Mouse (Mus musculus): ENCODE data around the gene Fibcd1. TPM values are rescaled to one million over a fixed set of nuclear protein-coding genes. Genes with fewer than 3 reads are reported as not detected.

The Fibcd1 gene
- polyA plus RNA-seq, 1 experiment from 2014 or later = 0.24 TPM

DNA sequence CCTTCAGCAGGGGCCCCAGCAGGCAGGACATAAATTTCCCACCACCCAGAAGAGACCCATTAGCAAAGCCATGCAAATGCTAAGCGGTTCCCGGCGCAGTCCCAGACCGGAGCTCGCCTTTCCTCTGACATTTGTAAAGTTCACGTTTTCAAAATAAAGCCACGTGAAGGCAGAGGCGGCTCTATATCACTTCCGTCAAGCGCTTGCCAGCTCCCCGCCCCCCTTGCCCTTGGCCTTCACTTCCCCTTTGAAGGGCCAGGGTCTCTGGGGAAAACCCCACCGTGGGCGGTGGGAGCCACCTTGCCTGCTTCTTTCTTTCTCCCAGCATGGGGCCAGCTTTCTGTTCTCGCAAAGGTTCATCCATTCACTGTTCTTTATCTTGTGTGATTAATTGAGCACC lies 35.1 kb upstream of the Fibcd1 start:
- H3K4me3 ChIP-seq (ENCODE audit: low read depth, low read length) = no peak overlapping the region
- no peak overlapping the region for H3K4me2 ChIP-seq (ENCODE audit: low read depth, low read length, severe bottlenecking)
- H3K9me3 ChIP-seq (ENCODE audit: control insufficient read depth, low read length) = no peaks in the 10 kb centered on the region
- WGBS = 5% methylated on average over 14 of the region's 14 CpGs
- H3K36me3 ChIP-seq (ENCODE audit: control insufficient read depth, insufficient read depth, low read length) = no peaks in the 10 kb centered on the region
- H3K9ac ChIP-seq (ENCODE audit: low read length) = no peak overlapping the region
- peaks cover 10% of the 10 kb centered on the region for H3K27me3 ChIP-seq (ENCODE audit: control insufficient read depth, insufficient read depth, low read length)
- H3K27ac ChIP-seq (ENCODE audit: low read depth, low read length) = no peak overlapping the region
- ATAC-seq (replicated peaks; ENCODE audit: low FRiP score) (no peak), DNase-seq (ENCODE audit: low spot score) (no peak)
- peaks cover 7% of the 10 kb centered on the region; the same call in 1 of the 2 replicates for H3K4me1 ChIP-seq (replicated peaks; ENCODE audit: control insufficient read depth, insufficient read depth, low read length)

GRCm38 (mm10) chr2:31878610-31879009 lies 32.8 kb upstream of the Fibcd1 start:
- 87% methylated on average over 17 of the region's 17 CpGs for WGBS
- H3K27ac ChIP-seq (ENCODE audit: low read depth, low read length) = no peak overlapping the region
- no peak overlapping the region for H3K4me3 ChIP-seq (ENCODE audit: low read depth, low read length)
- H3K9me3 ChIP-seq (ENCODE audit: control insufficient read depth, low read length) = no peaks in the 10 kb centered on the region
- ATAC-seq (replicated peaks; ENCODE audit: low FRiP score) (no peak), DNase-seq (ENCODE audit: low spot score) (no peak)
- H3K9ac ChIP-seq (ENCODE audit: low read length) = no peak overlapping the region
- H3K36me3 ChIP-seq (ENCODE audit: control insufficient read depth, insufficient read depth, low read length) = no peaks in the 10 kb centered on the region
- H3K4me2 ChIP-seq (ENCODE audit: low read depth, low read length, severe bottlenecking) = no peak overlapping the region
- peaks cover 12% of the 10 kb centered on the region for H3K27me3 ChIP-seq (ENCODE audit: control insufficient read depth, insufficient read depth, low read length)
- H3K4me1 ChIP-seq (replicated peaks; ENCODE audit: control insufficient read depth, insufficient read depth, low read length) = peaks cover 7% of the 10 kb centered on the region; the same call in 1 of the 2 replicates

DNA sequence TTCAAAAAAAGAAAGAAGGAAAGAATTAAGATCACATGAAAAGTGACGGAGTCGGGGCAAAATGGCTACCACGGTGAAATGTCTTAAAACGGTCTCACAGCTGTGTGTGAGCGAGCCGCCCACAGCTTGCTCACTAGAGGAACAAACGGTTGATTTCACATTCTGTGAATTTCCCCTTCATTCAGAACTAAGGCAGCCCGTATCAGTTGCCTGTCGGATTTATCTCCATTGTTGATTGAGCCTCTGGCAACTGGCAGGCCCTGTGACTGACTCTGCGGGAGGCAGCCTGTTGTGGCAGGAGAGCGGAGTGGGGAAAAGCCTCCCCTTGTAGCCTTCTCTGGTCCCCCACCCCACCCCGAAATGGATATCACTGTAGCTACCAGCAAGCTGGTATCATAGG lies 30.6 kb upstream of the Fibcd1 start:
- Histone ChIP-seq H3K9ac (ENCODE audit: low read length) (no peak overlapping the region), H3K4me3 (ENCODE audit: low read depth, low read length) (no peak overlapping the region), H3K27ac (ENCODE audit: low read depth, low read length) (no peak overlapping the region), H3K27me3 (ENCODE audit: control insufficient read depth, insufficient read depth, low read length) (peaks cover 6% of the 10 kb centered on the region), H3K4me1 (replicated peaks; ENCODE audit: control insufficient read depth, insufficient read depth, low read length) (peaks cover 7% of the 10 kb centered on the region; the same call in 1 of the 2 replicates), H3K36me3 (ENCODE audit: control insufficient read depth, insufficient read depth, low read length) (no peaks in the 10 kb centered on the region), H3K4me2 (ENCODE audit: low read depth, low read length, severe bottlenecking) (no peak overlapping the region), H3K9me3 (ENCODE audit: control insufficient read depth, low read length) (no peaks in the 10 kb centered on the region)
- WGBS = 12% methylated on average over 12 of the region's 12 CpGs
- no peak for ATAC-seq (replicated peaks; ENCODE audit: low FRiP score)
- no peak for DNase-seq (ENCODE audit: low spot score)

DNA sequence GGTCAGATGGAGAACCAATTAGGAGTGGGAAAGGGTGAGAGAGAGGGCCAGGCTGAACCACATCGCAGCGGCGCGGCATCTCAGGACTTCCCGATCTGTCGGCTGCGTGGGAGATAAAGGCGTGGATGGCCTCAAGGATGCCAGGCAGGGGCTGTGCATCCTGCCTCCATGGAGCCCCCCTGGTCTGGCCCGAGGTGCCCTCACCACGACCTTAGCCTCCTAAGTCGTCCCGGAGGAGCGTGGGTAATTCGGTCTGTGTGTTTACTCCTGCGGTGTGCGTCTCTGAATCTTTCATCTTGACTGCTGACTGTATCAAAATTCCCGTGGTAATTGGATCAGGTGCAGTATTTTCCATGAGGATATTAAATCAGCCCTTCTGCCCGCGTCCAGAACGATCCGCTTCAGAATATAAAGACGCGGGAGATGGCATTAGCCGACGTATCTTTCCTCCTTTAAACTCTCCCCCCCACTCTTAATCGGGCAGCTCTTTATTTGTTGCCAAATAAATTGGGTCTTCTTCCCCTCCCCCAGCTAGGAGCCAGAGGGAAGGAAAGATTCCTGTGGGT lies 28.6 kb upstream of the Fibcd1 start:
- no peak overlapping the region for H3K27ac ChIP-seq (ENCODE audit: low read depth, low read length)
- ATAC-seq (replicated peaks; ENCODE audit: low FRiP score) = no peak
- 78% methylated on average over 26 of the region's 26 CpGs for WGBS
- no peak overlapping the region for H3K4me3 ChIP-seq (ENCODE audit: low read depth, low read length)
- H3K9ac ChIP-seq (ENCODE audit: low read length) = no peak overlapping the region
- peaks cover 3% of the 10 kb centered on the region; the same call in 1 of the 2 replicates for H3K27me3 ChIP-seq (ENCODE audit: control insufficient read depth, insufficient read depth, low read length)
- DNase-seq (ENCODE audit: low spot score) = no peak
- H3K36me3 ChIP-seq (ENCODE audit: control insufficient read depth, insufficient read depth, low read length) = no peaks in the 10 kb centered on the region
- H3K4me1 ChIP-seq (replicated peaks; ENCODE audit: control insufficient read depth, insufficient read depth, low read length) = no peaks in the 10 kb centered on the region
- H3K4me2 ChIP-seq (ENCODE audit: low read depth, low read length, severe bottlenecking) = no peak overlapping the region
- no peaks in the 10 kb centered on the region for H3K9me3 ChIP-seq (ENCODE audit: control insufficient read depth, low read length)

GRCm38 (mm10) chr2:31870683-31871082 lies 24.9 kb upstream of the Fibcd1 start:
- Histone ChIP-seq H3K4me1 (replicated peaks; ENCODE audit: control insufficient read depth, insufficient read depth, low read length) (no peaks in the 10 kb centered on the region), H3K27me3 (ENCODE audit: control insufficient read depth, insufficient read depth, low read length) (0 out of 2 replicates have a peak, but pooled peaks cover 3% of the 10 kb centered on the region), H3K27ac (ENCODE audit: low read depth, low read length) (no peak overlapping the region), H3K9me3 (ENCODE audit: control insufficient read depth, low read length) (no peaks in the 10 kb centered on the region), H3K4me2 (ENCODE audit: low read depth, low read length, severe bottlenecking) (no peak overlapping the region), H3K4me3 (ENCODE audit: low read depth, low read length) (no peak overlapping the region), H3K36me3 (ENCODE audit: control insufficient read depth, insufficient read depth, low read length) (no peaks in the 10 kb centered on the region), H3K9ac (ENCODE audit: low read length) (no peak overlapping the region)
- 73% methylated on average over 3 of the region's 3 CpGs for WGBS
- ATAC-seq (replicated peaks; ENCODE audit: low FRiP score) (no peak), DNase-seq (ENCODE audit: low spot score) (no peak)

DNA sequence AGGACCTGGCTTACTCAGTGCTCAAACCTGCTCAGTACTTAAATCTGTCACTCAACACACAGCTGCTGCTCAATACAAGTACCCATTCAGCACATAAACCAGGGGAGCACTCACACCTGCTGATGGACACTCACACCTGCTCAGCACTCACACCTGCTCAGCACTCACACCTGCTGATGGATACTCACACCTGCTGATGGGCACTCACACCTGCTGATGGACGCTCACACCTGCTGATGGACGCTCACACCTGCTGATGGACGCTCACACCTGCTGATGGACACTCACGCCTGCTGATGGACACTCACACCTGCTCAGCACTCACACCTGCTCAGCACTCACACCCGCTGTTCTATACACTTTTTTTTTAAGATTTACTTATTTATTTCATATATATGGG lies 23.9 kb upstream of the Fibcd1 start:
- H3K36me3 ChIP-seq (ENCODE audit: control insufficient read depth, insufficient read depth, low read length) = no peaks in the 10 kb centered on the region
- H3K4me3 ChIP-seq (ENCODE audit: low read depth, low read length) = no peak overlapping the region
- no peaks in the 10 kb centered on the region for H3K9me3 ChIP-seq (ENCODE audit: control insufficient read depth, low read length)
- no peak overlapping the region for H3K4me2 ChIP-seq (ENCODE audit: low read depth, low read length, severe bottlenecking)
- ATAC-seq (replicated peaks; ENCODE audit: low FRiP score) (no peak), DNase-seq (ENCODE audit: low spot score) (no peak)
- 89% methylated on average over 5 of the region's 5 CpGs for WGBS
- H3K4me1 ChIP-seq (replicated peaks; ENCODE audit: control insufficient read depth, insufficient read depth, low read length) = no peaks in the 10 kb centered on the region
- no peaks in the 10 kb centered on the region for H3K27me3 ChIP-seq (ENCODE audit: control insufficient read depth, insufficient read depth, low read length)
- H3K9ac ChIP-seq (ENCODE audit: low read length) = no peak overlapping the region
- H3K27ac ChIP-seq (ENCODE audit: low read depth, low read length) = no peak overlapping the region

- H3K27me3 ChIP-seq (ENCODE audit: control insufficient read depth, insufficient read depth, low read length) = no peaks in the 10 kb centered on the region
- no peak overlapping the region for H3K9ac ChIP-seq (ENCODE audit: low read length)
- no peak overlapping the region for H3K4me2 ChIP-seq (ENCODE audit: low read depth, low read length, severe bottlenecking)
- no peaks in the 10 kb centered on the region for H3K9me3 ChIP-seq (ENCODE audit: control insufficient read depth, low read length)
- no peak overlapping the region for H3K4me3 ChIP-seq (ENCODE audit: low read depth, low read length)
- H3K4me1 ChIP-seq (replicated peaks; ENCODE audit: control insufficient read depth, insufficient read depth, low read length) = no peaks in the 10 kb centered on the region
- H3K36me3 ChIP-seq (ENCODE audit: control insufficient read depth, insufficient read depth, low read length) = no peaks in the 10 kb centered on the region
- 75% methylated on average over 10 of the region's 10 CpGs for WGBS
- H3K27ac ChIP-seq (ENCODE audit: low read depth, low read length) = no peak overlapping the region
- ATAC-seq (replicated peaks; ENCODE audit: low FRiP score) = no peak
- DNase-seq (ENCODE audit: low spot score) = no peak
These were observed 22.8 kb upstream of the Fibcd1 start for GRCm38 (mm10) chr2:31868538-31869164.

DNA sequence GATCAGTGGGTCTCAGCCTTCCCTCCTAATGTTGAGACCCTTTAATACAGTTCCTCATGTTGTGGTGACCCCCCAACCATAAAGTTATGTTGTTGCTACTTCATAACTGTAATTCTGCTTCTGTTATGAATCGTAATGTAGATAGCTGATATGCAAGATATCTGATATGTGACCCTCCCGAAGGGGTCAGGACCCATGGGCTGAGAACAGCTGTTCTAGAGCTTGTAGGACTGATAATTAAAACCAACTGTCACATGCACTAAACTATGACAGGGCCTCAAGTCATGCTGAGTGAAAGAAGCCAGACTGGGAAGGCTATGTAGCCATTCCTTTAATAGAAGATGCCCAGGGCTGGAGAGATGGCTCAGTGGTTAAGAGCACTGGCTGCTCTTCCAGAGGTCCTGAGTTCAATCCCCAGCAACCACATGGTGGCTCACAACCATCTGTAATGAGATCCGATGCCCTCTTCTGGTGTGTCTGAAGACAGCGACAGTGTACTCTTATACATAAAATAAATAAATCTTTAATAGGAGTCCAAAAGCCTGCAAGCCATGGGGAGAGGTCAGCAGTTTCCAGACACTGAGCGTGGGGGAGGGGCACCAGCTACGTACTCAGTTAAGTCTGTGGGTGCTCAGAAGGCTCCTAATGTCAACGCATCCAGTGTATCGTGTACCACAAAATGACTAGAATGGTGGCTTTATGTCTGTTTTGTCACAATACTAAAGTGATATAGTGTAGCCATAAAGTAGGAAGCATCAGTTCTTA lies 22.1 kb upstream of the Fibcd1 start:
- no peaks in the 10 kb centered on the region for H3K9me3 ChIP-seq (ENCODE audit: control insufficient read depth, low read length)
- no peaks in the 10 kb centered on the region for H3K36me3 ChIP-seq (ENCODE audit: control insufficient read depth, insufficient read depth, low read length)
- no peak overlapping the region for H3K9ac ChIP-seq (ENCODE audit: low read length)
- WGBS = 84% methylated on average over 8 of the region's 8 CpGs
- no peak for ATAC-seq (replicated peaks; ENCODE audit: low FRiP score)
- H3K4me2 ChIP-seq (ENCODE audit: low read depth, low read length, severe bottlenecking) = no peak overlapping the region
- H3K27ac ChIP-seq (ENCODE audit: low read depth, low read length) = no peak overlapping the region
- H3K27me3 ChIP-seq (ENCODE audit: control insufficient read depth, insufficient read depth, low read length) = no peaks in the 10 kb centered on the region
- no peak for DNase-seq (ENCODE audit: low spot score)
- H3K4me1 ChIP-seq (replicated peaks; ENCODE audit: control insufficient read depth, insufficient read depth, low read length) = no peaks in the 10 kb centered on the region
- H3K4me3 ChIP-seq (ENCODE audit: low read depth, low read length) = no peak overlapping the region

Measured in forebrain, embryonic 11.5 days (tissue).